Mouse (Mus musculus) MEL (cell line): ENCODE data around the gene Perp. TPM values are rescaled to one million over a fixed set of nuclear protein-coding genes. Genes with fewer than 3 reads are reported as not detected.

Source experiments
- DNase-seq: peaks from one replicate; pipeline ENCODE4 v3.0.0; 2011; ENCODE audit warnings: low read depth, low spot score
- H3K27ac ChIP-seq: 2 replicates; pipeline ENCODE4 v1.5.1; 2012; ENCODE audit warnings: low read depth, mild to moderate bottlenecking, control low read depth, low read length, moderate library complexity; ENCODE audit not compliant: control insufficient read depth
- H3K27me3 ChIP-seq, 2 experiments: fragments of 150-350 bp in 1 of 2; sonication (generic) in 1 of 2; 2 replicates each; pipeline ENCODE4 v1.6.1; 2012; ENCODE audit warnings: low read length in 2 of 2, mild to moderate bottlenecking in 2 of 2, improper control_type of control experiment in 1 of 2, moderate library complexity in 1 of 2; ENCODE audit not compliant: insufficient read depth in 2 of 2, control insufficient read depth in 1 of 2
- H3K36me3 ChIP-seq, 2 experiments: 2 replicates each; pipeline ENCODE4 v1.6.1; 2012 to 2014; ENCODE audit warnings: low read length in 2 of 2, improper control_type of control experiment in 1 of 2, inconsistent platforms in 1 of 2, mild to moderate bottlenecking in 1 of 2; ENCODE audit not compliant: insufficient read depth in 2 of 2, control insufficient read depth in 1 of 2
- H3K4me1 ChIP-seq, 2 experiments: fragments of 150-350 bp in 1 of 2; sonication (generic) in 1 of 2; 2 replicates each; pipeline ENCODE4 v1.6.1; 2012; ENCODE audit warnings: low read length in 2 of 2, improper control_type of control experiment in 1 of 2, mild to moderate bottlenecking in 1 of 2; ENCODE audit not compliant: insufficient read depth in 2 of 2, control insufficient read depth in 1 of 2
- H3K4me3 ChIP-seq, 2 experiments: fragments of 150-350 bp in 1 of 2; sonication (generic) in 1 of 2; 2 replicates each; pipeline ENCODE4 v1.5.1; 2012; ENCODE audit warnings: low read depth in 2 of 2, low read length in 2 of 2, mild to moderate bottlenecking in 2 of 2, moderate library complexity in 2 of 2, control low read depth in 1 of 2, improper control_type of control experiment in 1 of 2; ENCODE audit not compliant: control insufficient read depth in 1 of 2, insufficient read depth in 1 of 2
- H3K79me2 ChIP-seq: 2 replicates; pipeline ENCODE4 v1.6.1; 2012; ENCODE audit warnings: mild to moderate bottlenecking, low read length, moderate library complexity; ENCODE audit not compliant: control insufficient read depth, poor library complexity, insufficient read depth
- H3K9ac ChIP-seq: 2 replicates; pipeline ENCODE4 v1.6.1; 2012; ENCODE audit warnings: low read depth, mild to moderate bottlenecking, control low read depth, low read length, moderate library complexity; ENCODE audit not compliant: control insufficient read depth, poor library complexity, severe bottlenecking
- H3K9me3 ChIP-seq: fragments of 150-350 bp; sonication (generic); replicated peaks from 2 replicates; pipeline ENCODE4 v1.6.1; 2012; ENCODE audit warnings: mild to moderate bottlenecking, low read length, improper control_type of control experiment, moderate library complexity; ENCODE audit not compliant: insufficient read depth
- CHD1 ChIP-seq: IDR thresholded peaks from 2 replicates; pipeline ENCODE4 v1.6.1; 2012; ENCODE audit warnings: low read depth, mild to moderate bottlenecking, inconsistent platforms, low read length, improper control_type of control experiment
- CHD2 ChIP-seq: IDR thresholded peaks from 2 replicates; pipeline ENCODE4 v1.6.1; 2011; ENCODE audit warnings: low read length, improper control_type of control experiment
- GABPA ChIP-seq: IDR thresholded peaks from 2 replicates; pipeline ENCODE4 v1.6.1; 2012; ENCODE audit warnings: low read depth, mild to moderate bottlenecking, inconsistent platforms, low read length, improper control_type of control experiment, moderate library complexity
- GATA1 ChIP-seq: IDR thresholded peaks from 2 replicates; pipeline ENCODE4 v1.6.1; 2011; ENCODE audit warnings: low read depth, low read length, improper control_type of control experiment
- HCFC1 ChIP-seq: IDR thresholded peaks from 2 replicates; pipeline ENCODE4 v1.6.1; 2012; ENCODE audit warnings: low read depth, mild to moderate bottlenecking, inconsistent platforms, low read length, improper control_type of control experiment, moderate library complexity
- KAT2A ChIP-seq: conservative IDR thresholded peaks from 2 replicates; pipeline ENCODE4 v1.6.1; 2012; ENCODE audit warnings: low read depth, low read length, improper control_type of control experiment, inconsistent platforms
- MAFK ChIP-seq: IDR thresholded peaks from 2 replicates; pipeline ENCODE4 v1.6.1; 2011; ENCODE audit warnings: low read depth, mild to moderate bottlenecking, low read length, improper control_type of control experiment, borderline replicate concordance
- MAX ChIP-seq: IDR thresholded peaks from 2 replicates; pipeline ENCODE4 v1.6.1; 2011; ENCODE audit warnings: low read length, improper control_type of control experiment
- MXI1 ChIP-seq: IDR thresholded peaks from 2 replicates; pipeline ENCODE4 v1.6.1; 2011; ENCODE audit warnings: mild to moderate bottlenecking, low read depth, low read length, improper control_type of control experiment
- MYC ChIP-seq: IDR thresholded peaks from 2 replicates; pipeline ENCODE4 v1.6.1; 2011; ENCODE audit warnings: low read depth, mild to moderate bottlenecking, low read length, improper control_type of control experiment, moderate library complexity
- POLR2A ChIP-seq, 2 experiments: IDR thresholded peaks; 2 replicates each; pipeline ENCODE4 v1.6.1; 2011 to 2012; ENCODE audit warnings: low read length in 2 of 2, mild to moderate bottlenecking in 2 of 2, control low read depth in 1 of 2, improper control_type of control experiment in 1 of 2, low read depth in 1 of 2, moderate library complexity in 1 of 2; ENCODE audit not compliant: control insufficient read depth in 1 of 2, insufficient read depth in 1 of 2, poor library complexity in 1 of 2
- POLR2AphosphoS2 ChIP-seq: IDR thresholded peaks from 2 replicates; pipeline ENCODE4 v1.6.1; 2011; ENCODE audit warnings: low read length, improper control_type of control experiment
- SIN3A ChIP-seq: IDR thresholded peaks from 2 replicates; pipeline ENCODE4 v1.6.1; 2012; ENCODE audit warnings: low read length, improper control_type of control experiment, inconsistent platforms
- SMC3 ChIP-seq: IDR thresholded peaks from 2 replicates; pipeline ENCODE4 v1.6.1; 2011; ENCODE audit warnings: low read depth, low read length, improper control_type of control experiment
- TAL1 ChIP-seq: IDR thresholded peaks from 2 replicates; pipeline ENCODE4 v1.6.1; 2012; ENCODE audit warnings: mild to moderate bottlenecking, inconsistent platforms, low read length, moderate library complexity, mixed read lengths
- TBP ChIP-seq: IDR thresholded peaks from 2 replicates; pipeline ENCODE4 v1.8.0; 2011; ENCODE audit warnings: low read depth, low read length, improper control_type of control experiment
- ZKSCAN1 ChIP-seq: IDR thresholded peaks from 2 replicates; pipeline ENCODE4 v1.6.1; 2012; ENCODE audit warnings: low read depth, mild to moderate bottlenecking, inconsistent platforms, low read length, improper control_type of control experiment, moderate library complexity
- ZMIZ1 ChIP-seq: IDR thresholded peaks from 2 replicates; pipeline ENCODE4 v1.6.1; 2012; ENCODE audit warnings: low read depth, mild to moderate bottlenecking, inconsistent platforms, low read length, improper control_type of control experiment, moderate library complexity
- ZNF384 ChIP-seq: IDR thresholded peaks from 2 replicates; pipeline ENCODE4 v1.6.1; 2012; ENCODE audit warnings: low read depth, mild to moderate bottlenecking, inconsistent platforms, low read length, improper control_type of control experiment
- polyA plus RNA-seq, 2 experiments: library from polyadenylated mRNA; stranded (reverse) in 1 of 2; unstranded in 1 of 2; fragments of >175 nt in 1 of 2; fragments of >200 nt in 1 of 2; gene quantifications; 2 replicates each; pipeline versions ENCODE4 v1.2.1 to v1.2.4; 2012; ENCODE audit warnings: low replicate concordance in 2 of 2, low read depth in 1 of 2; ENCODE audit not compliant: insufficient read length in 2 of 2, insufficient read depth in 1 of 2, missing spikeins in 1 of 2
- total RNA-seq: library from RNA; depleted of rRNA; stranded (reverse); fragments of 300-350 nt; gene quantifications from 2 replicates; pipeline ENCODE4 v1.2.3, GENCODE M21; 2012

Gene Perp
- total and polyA plus RNA-seq, 3 experiments, result not detected

DNA sequence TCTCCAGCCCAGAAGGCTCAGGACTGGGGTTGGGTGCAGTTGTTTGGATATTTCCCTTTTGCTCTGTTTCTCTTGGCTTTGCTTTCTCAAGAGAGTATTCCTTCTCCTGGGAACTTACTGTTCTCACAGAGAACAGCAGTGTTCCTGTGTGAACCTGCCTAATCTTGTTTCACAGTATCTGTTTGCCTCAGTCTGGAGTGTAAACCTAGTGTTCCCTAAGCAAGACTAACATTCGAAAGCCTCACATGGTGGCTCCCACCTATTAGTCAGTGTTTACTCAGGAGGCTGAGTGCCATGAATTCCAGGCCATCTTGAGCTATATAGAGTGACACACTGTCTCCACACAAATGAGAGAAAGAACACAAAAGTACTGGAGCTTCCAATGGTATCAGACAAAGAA is 31.4 kb downstream of the Perp start:
- H3K27me3 ChIP-seq, result no peaks in the 10 kb centered on the region
- no peak for DNase-seq
- H3K9ac ChIP-seq, result no peak overlapping the region
- H3K9me3 ChIP-seq, result no peaks in the 10 kb centered on the region
- peaks cover 0 to 9% of the 10 kb centered on the region in 2 experiments; a peak in 2 of 4 replicates for H3K36me3 ChIP-seq
- no peak overlapping the region for H3K4me3 ChIP-seq
- peaks cover 7 to 15% of the 10 kb centered on the region in 2 experiments for H3K4me1 ChIP-seq
- H3K27ac ChIP-seq, result no peak overlapping the region
- TF ChIP-seq MXI1, result no peak
- no peak for TF ChIP-seq SIN3A
- TF ChIP-seq TAL1, result no peak
- no peak for TF ChIP-seq GATA1
- no peak for TF ChIP-seq TBP
- TF ChIP-seq POLR2AphosphoS2, result no peak
- TF ChIP-seq MYC, result no peak
- no peak for TF ChIP-seq CHD1
- no peak for TF ChIP-seq MAX
- TF ChIP-seq CHD2, result no peak
- no peak for TF ChIP-seq KAT2A
- no peak for TF ChIP-seq MAFK
- no peak for TF ChIP-seq SMC3
- TF ChIP-seq HCFC1, result no peak
- no peaks in the 10 kb centered on the region for H3K79me2 ChIP-seq

DNA sequence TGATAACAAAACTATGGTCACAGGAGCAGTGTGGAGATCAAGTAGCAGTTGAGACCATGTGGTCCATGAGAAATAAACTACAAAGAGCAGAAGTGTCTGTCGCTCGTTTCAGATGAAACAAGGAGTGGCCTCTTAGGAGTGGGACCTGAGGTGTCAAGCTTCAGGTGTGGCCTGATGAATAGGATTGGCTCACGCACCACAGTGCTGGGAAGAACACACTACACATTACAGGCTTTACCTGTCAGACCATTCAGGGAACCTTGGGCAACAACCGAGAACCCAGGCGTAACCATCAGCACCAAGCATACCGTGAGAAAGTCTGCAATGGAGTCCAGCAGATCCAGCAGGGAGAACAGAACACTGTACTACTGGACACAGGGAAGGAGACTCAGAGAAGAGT is 33.3 kb downstream of the Perp start:
- H3K9me3 ChIP-seq, result no peaks in the 10 kb centered on the region
- no peaks in the 10 kb centered on the region for H3K27me3 ChIP-seq
- no peak overlapping the region for H3K9ac ChIP-seq
- TF ChIP-seq POLR2A (IDR thresholded peaks at IDR 0.05; ENCODE audit: control insufficient read depth in 1 of 2, insufficient read depth in 1 of 2, low read depth in 1 of 2, low read length in 2 of 2, poor library complexity in 1 of 2) (no peak), ZNF384 (no peak), SMC3 (no peak), ZKSCAN1 (no peak), ZMIZ1 (no peak), MYC (no peak)
- TF ChIP-seq, all 39 proteins: peak for 0
- DNase-seq, result no peak
- H3K79me2 ChIP-seq, result no peaks in the 10 kb centered on the region
- H3K27ac ChIP-seq, result no peak overlapping the region
- H3K4me3 ChIP-seq, result no peak overlapping the region
- H3K36me3 ChIP-seq, result peaks cover 0 to 9% of the 10 kb centered on the region in 2 experiments; a peak in 2 of 4 replicates
- H3K4me1 ChIP-seq, result peaks cover 7 to 15% of the 10 kb centered on the region in 2 experiments

DNA sequence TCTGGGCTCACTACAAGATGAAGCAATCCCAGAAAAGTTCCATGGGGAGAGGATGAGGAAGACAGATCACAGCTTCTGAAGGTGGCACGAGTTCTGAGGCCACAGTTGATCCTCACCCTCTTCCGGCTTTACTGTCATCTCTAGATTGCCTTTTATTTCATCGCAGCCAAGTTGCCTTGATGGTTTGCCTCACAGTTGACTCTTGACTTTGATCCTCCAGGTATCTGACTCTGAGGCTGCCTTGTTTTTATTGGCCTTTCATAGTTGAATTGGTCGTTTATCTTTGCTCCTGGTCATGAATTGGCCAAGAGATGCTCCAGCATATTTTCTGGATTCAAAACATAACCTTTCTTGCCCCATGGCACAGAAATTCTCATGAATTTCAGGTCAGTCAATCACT is 34.3 kb downstream of the Perp start:
- Histone ChIP-seq H3K4me3 (no peak overlapping the region), H3K9ac (no peak overlapping the region), H3K27ac (no peak overlapping the region)
- no peak for TF ChIP-seq GABPA
- TF ChIP-seq SIN3A, result no peak
- TF ChIP-seq ZMIZ1, result no peak
- TF ChIP-seq, all 39 proteins: peak for 0
- Histone ChIP-seq H3K4me1 (peaks cover 7 to 13% of the 10 kb centered on the region in 2 experiments), H3K36me3 (peaks cover 0 to 7% of the 10 kb centered on the region in 2 experiments; a peak in 2 of 4 replicates), H3K79me2 (no peaks in the 10 kb centered on the region), H3K27me3 (no peaks in the 10 kb centered on the region), H3K9me3 (no peaks in the 10 kb centered on the region)
- no peak for DNase-seq
